Mouse (Mus musculus) liver, postnatal 0 days (tissue): ENCODE measurements around the gene Ubtd1. TPM values are rescaled to one million over a fixed set of nuclear protein-coding genes. Genes with fewer than 3 reads are reported as not detected.
A peak's percentile ranks its signal among the peaks of the same experiment; 100 is the strongest.

ENCODE experiments used
- ATAC-seq: fragments of 200-750 bp; cut with Nextera tagmentation; 2 replicates; pipeline ENCODE4 v1.8.0; 2017; ENCODE audit warnings: mild to moderate bottlenecking, moderate library complexity
- DNase-seq: peaks from one replicate; pipeline ENCODE4 v3.0.0-alpha.2; 2016
- H3K27ac ChIP-seq: fragments of 300-500 bp; sonication (generic); 2 replicates; pipeline ENCODE4 v1.5.1; 2014; ENCODE audit warnings: antibody characterized with exemption, moderate library complexity, mild to moderate bottlenecking, low read depth
- H3K27me3 ChIP-seq: fragments of 300-500 bp; sonication (generic); 2 replicates; pipeline ENCODE4 v1.6.1; 2014; ENCODE audit warnings: low read length, control low read depth, mixed read lengths; ENCODE audit not compliant: insufficient read depth
- H3K36me3 ChIP-seq: fragments of 300-500 bp; sonication (generic); replicated peaks from 2 replicates; pipeline ENCODE4 v1.6.1; 2014; ENCODE audit warnings: mild to moderate bottlenecking, control low read depth, low read length, moderate library complexity, mixed read lengths; ENCODE audit not compliant: insufficient read depth
- H3K4me1 ChIP-seq: fragments of 300-500 bp; sonication (generic); 2 replicates; pipeline ENCODE4 v1.6.1; 2014; ENCODE audit warnings: antibody characterized with exemption, mild to moderate bottlenecking, control low read depth; ENCODE audit not compliant: insufficient read depth
- H3K4me2 ChIP-seq: fragments of 300-500 bp; sonication (generic); 2 replicates; pipeline ENCODE4 v1.6.1; 2014; ENCODE audit warnings: low read depth, mild to moderate bottlenecking, low read length, moderate library complexity, mixed read lengths
- H3K4me3 ChIP-seq: fragments of 300-500 bp; sonication (generic); 2 replicates; pipeline ENCODE4 v1.5.1; 2014; ENCODE audit warnings: low read depth, low read length
- H3K9ac ChIP-seq: fragments of 300-500 bp; sonication (generic); replicated peaks from 2 replicates; pipeline ENCODE4 v1.6.1; 2014; ENCODE audit warnings: mild to moderate bottlenecking, moderate library complexity
- H3K9me3 ChIP-seq: fragments of 300-500 bp; sonication (generic); 2 replicates; pipeline ENCODE4 v1.6.1; 2016; ENCODE audit warnings: mild to moderate bottlenecking, control low read depth, low read length, mixed read lengths
- CTCF ChIP-seq: sonication (generic); IDR thresholded peaks from 2 replicates; pipeline ENCODE4 v1.5.1; 2016; ENCODE audit warnings: antibody characterized with exemption, low read depth
- EP300 ChIP-seq: IDR thresholded peaks from 2 replicates; pipeline ENCODE4 v1.6.1; 2016; ENCODE audit warnings: antibody characterized with exemption, low read depth, mild to moderate bottlenecking
- WGBS: fragments of 180-500 bp; shearing (Covaris S2); extraction: QIAGEN DNeasy Blood & Tissue Kit; methylation state at CpG from one replicate; pipeline ENCODE4 v1.1.7; 2014; ENCODE audit not compliant: insufficient replicate concordance; 5-methylcytosine and 5-hydroxymethylcytosine counted together
- polyA plus RNA-seq: library from polyadenylated mRNA; unstranded; fragments of >200 nt; fragmentation: Nextera tagmentation; extraction: Ambion mirVana; gene quantifications from 2 replicates; pipeline ENCODE4 v1.2.1, GENCODE M21; 2015

Gene Ubtd1
- polyA plus RNA-seq, 1 experiment from 2014 or later = 6.9 TPM

GRCm38 (mm10) chr19:42051351-42051750 is 69.8 kb downstream of the Ubtd1 start:
- no peaks in the 10 kb centered on the region for H3K9me3 ChIP-seq
- no peaks in the 10 kb centered on the region for H3K27me3 ChIP-seq
- 84% methylated on average over 3 of the region's 3 CpGs for WGBS
- peak overlapping the region; percentile 88; the same call in 1 of the 2 replicates for H3K27ac ChIP-seq
- H3K9ac ChIP-seq = no peak overlapping the region
- ATAC-seq (no peak), DNase-seq (no peak)
- no peak for TF ChIP-seq EP300
- TF ChIP-seq CTCF = no peak
- no peak overlapping the region for H3K4me2 ChIP-seq
- no peak overlapping the region for H3K4me3 ChIP-seq
- peaks cover 5% of the 10 kb centered on the region for H3K4me1 ChIP-seq
- H3K36me3 ChIP-seq = no peaks in the 10 kb centered on the region

- H3K36me3 ChIP-seq = no peaks in the 10 kb centered on the region
These were observed 70.4 kb downstream of the Ubtd1 start, which contains the start of gene 4933411K16Rik for GRCm38 (mm10) chr19:42051948-42052347. TSS of gene 4933411K16Rik (plus strand) at chr19:42052248.

GRCm38 (mm10) chr19:42054255-42054654 is 72.7 kb downstream of the Ubtd1 start:
- Histone ChIP-seq H3K9me3 (no peaks in the 10 kb centered on the region), H3K27me3 (no peaks in the 10 kb centered on the region), H3K4me1 (peaks cover 7% of the 10 kb centered on the region), H3K9ac (no peak overlapping the region), H3K4me2 (no peak overlapping the region), H3K4me3 (no peak overlapping the region), H3K27ac (no peak overlapping the region; the same call in 1 of the 2 replicates), H3K36me3 (no peaks in the 10 kb centered on the region)
- DNase-seq = no peak
- ATAC-seq = no peak
- 57% methylated on average over 6 of the region's 6 CpGs for WGBS
- TF ChIP-seq CTCF (no peak), EP300 (no peak)

More at GRCm38 (mm10) chr19:42051948-42052347, 70.4 kb downstream of the Ubtd1 start, which contains the start of gene 4933411K16Rik:
- Histone ChIP-seq H3K4me2 (no peak within 1 kb of the TSS), H3K27me3 (no peaks in the 10 kb centered on the region), H3K4me3 (no peak within 1 kb of the TSS), H3K27ac (peak within 1 kb of the TSS; percentile 88; the same call in 1 of the 2 replicates), H3K9me3 (no peaks in the 10 kb centered on the region), H3K4me1 (peaks cover 5% of the 10 kb centered on the region), H3K9ac (no peak within 1 kb of the TSS)
- TF ChIP-seq EP300 = no peak
- TF ChIP-seq CTCF = no peak
- 71% methylated on average over 4 of the region's 4 CpGs for WGBS
- ATAC-seq (no peak), DNase-seq (no peak)

GRCm38 (mm10) chr19:42055881-42056280 is 74.3 kb downstream of the Ubtd1 start:
- ATAC-seq = no peak
- Histone ChIP-seq H3K27me3 (no peaks in the 10 kb centered on the region), H3K4me2 (no peak overlapping the region), H3K4me1 (peaks cover 7% of the 10 kb centered on the region), H3K9me3 (no peaks in the 10 kb centered on the region), H3K36me3 (no peaks in the 10 kb centered on the region), H3K4me3 (no peak overlapping the region), H3K27ac (no peak overlapping the region), H3K9ac (no peak overlapping the region)
- TF ChIP-seq EP300 (no peak), CTCF (no peak)
- no peak for DNase-seq
- WGBS = 86% methylated on average over 2 of the region's 2 CpGs

GRCm38 (mm10) chr19:42056719-42057409 is 75.3 kb downstream of the Ubtd1 start:
- no peak overlapping the region for H3K4me3 ChIP-seq
- no peak overlapping the region for H3K4me2 ChIP-seq
- no peak for DNase-seq
- H3K36me3 ChIP-seq = no peaks in the 10 kb centered on the region
- H3K9me3 ChIP-seq = no peaks in the 10 kb centered on the region
- peaks cover 7% of the 10 kb centered on the region for H3K4me1 ChIP-seq
- WGBS = 62% methylated on average over 6 of the region's 6 CpGs
- no peaks in the 10 kb centered on the region for H3K27me3 ChIP-seq
- no peak overlapping the region for H3K9ac ChIP-seq
- TF ChIP-seq CTCF (no peak), EP300 (no peak)
- ATAC-seq = no peak
- H3K27ac ChIP-seq = no peak overlapping the region

GRCm38 (mm10) chr19:42058426-42058825 is 76.9 kb downstream of the Ubtd1 start:
- H3K4me1 ChIP-seq = peaks cover 7% of the 10 kb centered on the region
- DNase-seq (no peak), ATAC-seq (no peak)
- H3K9me3 ChIP-seq = no peaks in the 10 kb centered on the region
- TF ChIP-seq EP300 (no peak), CTCF (no peak)
- no peaks in the 10 kb centered on the region for H3K36me3 ChIP-seq
- peak overlapping the region; percentile 30; the same call in 1 of the 2 replicates for H3K27ac ChIP-seq
- H3K4me2 ChIP-seq = no peak overlapping the region
- no peak overlapping the region for H3K9ac ChIP-seq
- H3K4me3 ChIP-seq = no peak overlapping the region
- no peaks in the 10 kb centered on the region for H3K27me3 ChIP-seq
- WGBS = 50% methylated on average over 7 of the region's 7 CpGs
